33 mouse cellular contexts compared by ENCODE assay signal in genomic region chr15:12532568-12532967, GRCm38 (mm10).
"Had no signal": no experiment of that assay in that cellular context is flagged by ENCODE, and none has a peak within 500 bp of the region (broad histone marks: within the 10 kb centered on the region; RNA-seq: fewer than 3 reads in every experiment).

No protein-coding gene starts in this region.

- H3K4me3 ChIP-seq: heart, embryonic 10.5 days; heart, embryonic 12.5 days; heart, embryonic 13.5 days; heart, embryonic 15.5 days; hindbrain, embryonic 10.5 days; hindbrain, embryonic 12.5 days; hindbrain, embryonic 13.5 days; hindbrain, embryonic 15.5 days; intestine, embryonic 15.5 days; kidney, embryonic 15.5 days; layer of hippocampus, adult 2 months had no signal

- H3K27ac ChIP-seq: heart, embryonic 10.5 days; heart, embryonic 13.5 days; heart, embryonic 15.5 days; hindbrain, embryonic 10.5 days; hindbrain, embryonic 12.5 days; hindbrain, embryonic 13.5 days; hindbrain, embryonic 14.5 days; hindbrain, embryonic 15.5 days; hindbrain, postnatal 0 days; intestine, embryonic 15.5 days; kidney, embryonic 15.5 days; kidney, postnatal 0 days; layer of hippocampus, adult 2 months had no signal

- H3K36me3 ChIP-seq: heart, embryonic 12.5 days; heart, embryonic 15.5 days; hindbrain, embryonic 10.5 days; hindbrain, embryonic 12.5 days; hindbrain, embryonic 13.5 days; hindbrain, embryonic 15.5 days; intestine, embryonic 15.5 days had no signal

- H3K4me1 ChIP-seq: heart, embryonic 10.5 days; hindbrain, embryonic 10.5 days; hindbrain, embryonic 12.5 days; hindbrain, embryonic 13.5 days; hindbrain, embryonic 15.5 days; intestine, embryonic 15.5 days; kidney, embryonic 15.5 days had no signal

- H3K9ac ChIP-seq: heart, embryonic 12.5 days; heart, embryonic 13.5 days; heart, embryonic 15.5 days; hindbrain, embryonic 12.5 days; hindbrain, embryonic 13.5 days; hindbrain, embryonic 14.5 days; hindbrain, embryonic 15.5 days; intestine, embryonic 15.5 days; kidney, embryonic 15.5 days had no signal

- H3K4me2 ChIP-seq: heart, embryonic 12.5 days; heart, embryonic 13.5 days; heart, embryonic 15.5 days; hindbrain, embryonic 12.5 days; hindbrain, embryonic 13.5 days; hindbrain, embryonic 14.5 days; hindbrain, embryonic 15.5 days; intestine, embryonic 15.5 days; kidney, embryonic 15.5 days had no signal

- H3K9me3 ChIP-seq: heart, embryonic 12.5 days; heart, embryonic 15.5 days; hindbrain, embryonic 12.5 days; hindbrain, embryonic 13.5 days; hindbrain, embryonic 15.5 days; intestine, embryonic 15.5 days; kidney, embryonic 15.5 days had no signal

- H3K27me3 ChIP-seq: heart, embryonic 12.5 days; heart, embryonic 13.5 days; heart, embryonic 15.5 days; hindbrain, embryonic 12.5 days; hindbrain, embryonic 13.5 days; hindbrain, embryonic 15.5 days; intestine, embryonic 15.5 days; kidney, embryonic 15.5 days had no signal

- DNase-seq: heart, postnatal 14 days; heart, postnatal 36 days; heart, postnatal 4 days; kidney, adult 11 months; kidney, adult 18-20 months; kidney, adult 2 months; kidney, adult 8-10 months; kidney, adult 9 months; kidney, postnatal 10 days; kidney, postnatal 14 days; kidney, postnatal 25 days; kidney, postnatal 36 days; kidney, postnatal 4 days; layer of hippocampus, adult 9-11 months; layer of hippocampus, postnatal 36 days had no signal

- ATAC-seq: hindbrain, embryonic 16.5 days; hindbrain, postnatal 0 days; inflammation-experienced regulatory T-cells, adult 6 months; intestine, embryonic 15.5 days; intestine, embryonic 16.5 days; intestine, postnatal 0 days had no signal
